Mouse (Mus musculus): ENCODE data around the gene Nxn. TPM values are rescaled to one million over a fixed set of nuclear protein-coding genes. Genes with fewer than 3 reads are reported as not detected.

Nxn gene
- polyA plus RNA-seq, 1 experiment from 2014 or later: 45.2 TPM

DNA sequence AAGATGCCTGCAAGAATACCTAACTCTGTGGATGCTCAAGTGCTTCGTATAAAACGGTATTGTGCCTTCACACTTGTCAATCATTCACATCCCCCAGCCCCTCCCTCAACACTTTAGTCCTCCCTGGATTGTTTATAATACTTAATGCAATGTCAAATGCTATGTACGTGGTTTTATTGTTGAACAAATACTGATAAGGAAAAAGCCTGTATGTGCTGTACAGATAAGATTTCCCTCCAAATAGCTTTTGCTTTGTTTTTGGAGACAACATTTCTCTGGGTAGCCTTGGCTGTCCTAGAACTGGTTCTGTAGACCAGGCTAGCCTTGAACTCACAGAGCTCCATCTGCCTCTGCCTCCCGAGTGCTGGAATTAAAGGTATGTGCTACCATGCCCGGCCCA is 59.1 kb downstream of the Nxn start:
- no peak overlapping the region for H3K4me2 ChIP-seq (replicated peaks; ENCODE audit: low read depth, low read length)
- no peaks in the 10 kb centered on the region for H3K9me3 ChIP-seq (ENCODE audit: control insufficient read depth, low read length)
- no peak overlapping the region for H3K9ac ChIP-seq (ENCODE audit: low read depth, low read length)
- DNase-seq (ENCODE audit: low spot score): no peak
- H3K27me3 ChIP-seq (ENCODE audit: control insufficient read depth, insufficient read depth, low read length): no peaks in the 10 kb centered on the region
- no peak for ATAC-seq (ENCODE audit: low FRiP score)
- H3K4me1 ChIP-seq (replicated peaks; ENCODE audit: control insufficient read depth, insufficient read depth, low read length): no peaks in the 10 kb centered on the region; the same call in 1 of the 2 replicates
- no peaks in the 10 kb centered on the region for H3K36me3 ChIP-seq (ENCODE audit: control insufficient read depth, insufficient read depth, low read length)
- H3K4me3 ChIP-seq (ENCODE audit: low read depth, low read length): no peak overlapping the region
- no peak overlapping the region for H3K27ac ChIP-seq (ENCODE audit: low read depth, low read length)
- WGBS: 83% methylated on average over 5 of the region's 5 CpGs

DNA sequence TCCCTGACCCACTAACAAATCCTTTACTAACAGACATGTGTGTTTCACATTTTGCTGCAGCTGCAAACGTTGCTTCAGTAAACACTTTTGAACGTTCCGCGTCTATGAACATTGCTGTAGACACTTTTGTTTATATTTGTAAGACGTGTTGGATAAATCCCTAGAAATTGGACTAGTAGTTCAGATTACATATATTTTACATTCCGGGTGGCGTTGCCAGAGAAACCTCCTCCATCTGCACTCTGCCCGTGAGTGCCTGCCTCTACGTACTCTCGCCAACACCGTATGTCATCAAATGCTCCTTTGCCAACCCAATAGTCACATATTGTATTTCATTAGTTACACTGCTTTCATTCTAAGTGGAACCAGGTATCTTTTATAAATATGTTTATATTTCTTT is 59.8 kb downstream of the Nxn start:
- DNase-seq (ENCODE audit: low spot score) (no peak), ATAC-seq (ENCODE audit: low FRiP score) (no peak)
- H3K4me3 ChIP-seq (ENCODE audit: low read depth, low read length): no peak overlapping the region

DNA sequence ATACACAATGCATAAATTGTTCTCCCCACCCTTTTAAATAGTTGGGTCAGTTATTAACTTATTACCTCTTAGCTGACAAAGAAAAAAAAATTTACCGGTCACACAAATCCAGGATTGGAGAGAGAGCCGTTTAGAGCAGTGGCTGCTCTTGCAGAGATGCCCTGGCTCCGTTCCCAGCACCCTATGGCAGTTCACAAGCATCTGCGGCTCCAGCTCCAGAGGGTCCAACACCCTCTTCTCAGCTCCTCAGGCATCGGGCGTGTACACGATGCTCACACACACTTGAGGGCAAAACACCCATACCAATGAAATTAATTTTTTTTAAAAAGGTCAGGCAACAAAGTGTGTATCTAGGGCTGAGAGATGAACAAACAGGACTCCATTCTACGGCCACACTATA is 60.3 kb downstream of the Nxn start:
- no peaks in the 10 kb centered on the region for H3K9me3 ChIP-seq (ENCODE audit: control insufficient read depth, low read length)
- no peak overlapping the region for H3K9ac ChIP-seq (ENCODE audit: low read depth, low read length)
- no peaks in the 10 kb centered on the region for H3K27me3 ChIP-seq (ENCODE audit: control insufficient read depth, insufficient read depth, low read length)
- ATAC-seq (ENCODE audit: low FRiP score) (no peak), DNase-seq (ENCODE audit: low spot score) (no peak)
- WGBS: 93% methylated on average over 8 of the region's 8 CpGs
- H3K4me1 ChIP-seq (replicated peaks; ENCODE audit: control insufficient read depth, insufficient read depth, low read length): no peaks in the 10 kb centered on the region; the same call in 1 of the 2 replicates
- H3K4me2 ChIP-seq (replicated peaks; ENCODE audit: low read depth, low read length): no peak overlapping the region
- H3K4me3 ChIP-seq (ENCODE audit: low read depth, low read length): no peak overlapping the region
- H3K36me3 ChIP-seq (ENCODE audit: control insufficient read depth, insufficient read depth, low read length): no peaks in the 10 kb centered on the region
- no peak overlapping the region for H3K27ac ChIP-seq (ENCODE audit: low read depth, low read length)

More for the DNA sequence above, 59.8 kb downstream of the Nxn start:
- no peak overlapping the region for H3K27ac ChIP-seq (ENCODE audit: low read depth, low read length)
- 91% methylated on average over 11 of the region's 11 CpGs for WGBS
- no peaks in the 10 kb centered on the region for H3K9me3 ChIP-seq (ENCODE audit: control insufficient read depth, low read length)
- no peaks in the 10 kb centered on the region for H3K36me3 ChIP-seq (ENCODE audit: control insufficient read depth, insufficient read depth, low read length)
- no peaks in the 10 kb centered on the region; the same call in 1 of the 2 replicates for H3K4me1 ChIP-seq (replicated peaks; ENCODE audit: control insufficient read depth, insufficient read depth, low read length)
- H3K27me3 ChIP-seq (ENCODE audit: control insufficient read depth, insufficient read depth, low read length): no peaks in the 10 kb centered on the region
- no peak overlapping the region for H3K9ac ChIP-seq (ENCODE audit: low read depth, low read length)
- H3K4me2 ChIP-seq (replicated peaks; ENCODE audit: low read depth, low read length): no peak overlapping the region

DNA sequence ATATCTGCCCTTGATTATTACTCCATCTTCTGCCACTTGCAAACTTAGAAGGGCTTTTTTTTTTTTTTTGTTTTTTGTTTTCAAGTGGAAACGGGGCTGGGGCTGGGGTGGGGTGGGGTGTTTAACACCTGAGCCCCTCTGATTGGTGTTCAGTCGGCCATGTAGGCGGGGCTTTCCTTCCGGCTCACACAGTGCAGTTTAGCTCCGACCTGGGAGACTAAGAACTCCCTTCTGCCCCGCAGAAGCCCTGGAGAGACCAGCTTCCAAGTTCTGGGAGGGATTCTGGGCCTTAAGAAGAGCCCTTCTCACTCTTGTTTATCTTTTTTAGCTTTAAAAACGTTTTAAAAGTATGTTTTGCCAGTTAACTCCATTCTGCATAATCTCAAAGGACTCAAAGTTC is 61.2 kb downstream of the Nxn start:
- Histone ChIP-seq H3K27ac (ENCODE audit: low read depth, low read length) (no peak overlapping the region), H3K4me3 (ENCODE audit: low read depth, low read length) (no peak overlapping the region), H3K9me3 (ENCODE audit: control insufficient read depth, low read length) (no peaks in the 10 kb centered on the region), H3K9ac (ENCODE audit: low read depth, low read length) (no peak overlapping the region), H3K4me2 (replicated peaks; ENCODE audit: low read depth, low read length) (no peak overlapping the region), H3K4me1 (replicated peaks; ENCODE audit: control insufficient read depth, insufficient read depth, low read length) (no peaks in the 10 kb centered on the region), H3K27me3 (ENCODE audit: control insufficient read depth, insufficient read depth, low read length) (no peaks in the 10 kb centered on the region), H3K36me3 (ENCODE audit: control insufficient read depth, insufficient read depth, low read length) (no peaks in the 10 kb centered on the region)
- no peak for ATAC-seq (ENCODE audit: low FRiP score)
- no peak for DNase-seq (ENCODE audit: low spot score)
- WGBS: 13% methylated on average over 7 of the region's 7 CpGs

DNA sequence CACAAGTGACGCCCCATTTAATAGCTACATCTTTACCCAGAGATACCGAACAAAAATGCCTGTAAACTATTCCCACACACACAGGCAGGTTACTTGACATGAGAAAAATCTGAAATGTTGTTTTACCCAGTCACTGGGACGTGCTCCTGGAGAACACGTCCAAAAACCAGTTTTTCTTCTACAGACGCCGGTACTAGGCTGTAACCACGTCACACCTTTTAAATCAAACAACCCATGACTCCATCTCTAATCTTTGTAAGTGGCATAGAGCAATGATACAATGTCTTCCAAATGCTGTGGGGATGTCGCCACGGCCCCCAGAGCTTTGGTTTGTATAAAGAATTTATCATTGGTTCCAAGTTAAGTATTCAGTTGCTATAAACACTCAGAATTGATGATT is 61.7 kb downstream of the Nxn start:
- H3K4me3 ChIP-seq (ENCODE audit: low read depth, low read length): no peak overlapping the region
- DNase-seq (ENCODE audit: low spot score) (no peak), ATAC-seq (ENCODE audit: low FRiP score) (no peak)
- WGBS: 90% methylated on average over 9 of the region's 9 CpGs
- H3K9ac ChIP-seq (ENCODE audit: low read depth, low read length): no peak overlapping the region
- no peak overlapping the region for H3K27ac ChIP-seq (ENCODE audit: low read depth, low read length)
- no peaks in the 10 kb centered on the region for H3K9me3 ChIP-seq (ENCODE audit: control insufficient read depth, low read length)
- H3K4me1 ChIP-seq (replicated peaks; ENCODE audit: control insufficient read depth, insufficient read depth, low read length): no peaks in the 10 kb centered on the region
- H3K4me2 ChIP-seq (replicated peaks; ENCODE audit: low read depth, low read length): no peak overlapping the region
- no peaks in the 10 kb centered on the region for H3K27me3 ChIP-seq (ENCODE audit: control insufficient read depth, insufficient read depth, low read length)
- H3K36me3 ChIP-seq (ENCODE audit: control insufficient read depth, insufficient read depth, low read length): no peaks in the 10 kb centered on the region

DNA sequence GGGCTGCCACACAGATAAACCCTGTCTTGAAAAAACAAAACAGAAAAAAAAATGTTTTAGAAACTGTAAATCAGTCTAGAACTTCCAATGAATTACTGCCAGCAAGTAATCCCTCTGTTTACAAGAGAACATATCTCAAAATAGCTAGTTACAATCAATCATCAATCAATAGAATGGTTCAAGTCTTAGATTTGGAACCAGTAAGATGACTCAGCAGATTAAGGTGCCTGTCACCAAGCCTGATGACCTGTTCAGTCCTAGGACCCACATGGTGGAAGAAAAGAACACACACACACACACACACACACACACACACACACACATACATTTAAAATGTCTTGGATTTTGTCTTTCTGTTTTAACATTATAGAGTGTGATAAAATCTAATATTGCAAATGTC is 62.7 kb downstream of the Nxn start:
- no peak for DNase-seq (ENCODE audit: low spot score)
- H3K9ac ChIP-seq (ENCODE audit: low read depth, low read length): no peak overlapping the region
- no peaks in the 10 kb centered on the region for H3K27me3 ChIP-seq (ENCODE audit: control insufficient read depth, insufficient read depth, low read length)
- no peaks in the 10 kb centered on the region for H3K4me1 ChIP-seq (replicated peaks; ENCODE audit: control insufficient read depth, insufficient read depth, low read length)
- H3K36me3 ChIP-seq (ENCODE audit: control insufficient read depth, insufficient read depth, low read length): no peaks in the 10 kb centered on the region
- H3K9me3 ChIP-seq (ENCODE audit: control insufficient read depth, low read length): no peaks in the 10 kb centered on the region
- no peak for ATAC-seq (ENCODE audit: low FRiP score)
- no peak overlapping the region for H3K27ac ChIP-seq (ENCODE audit: low read depth, low read length)
- H3K4me3 ChIP-seq (ENCODE audit: low read depth, low read length): no peak overlapping the region
- H3K4me2 ChIP-seq (replicated peaks; ENCODE audit: low read depth, low read length): no peak overlapping the region

DNA sequence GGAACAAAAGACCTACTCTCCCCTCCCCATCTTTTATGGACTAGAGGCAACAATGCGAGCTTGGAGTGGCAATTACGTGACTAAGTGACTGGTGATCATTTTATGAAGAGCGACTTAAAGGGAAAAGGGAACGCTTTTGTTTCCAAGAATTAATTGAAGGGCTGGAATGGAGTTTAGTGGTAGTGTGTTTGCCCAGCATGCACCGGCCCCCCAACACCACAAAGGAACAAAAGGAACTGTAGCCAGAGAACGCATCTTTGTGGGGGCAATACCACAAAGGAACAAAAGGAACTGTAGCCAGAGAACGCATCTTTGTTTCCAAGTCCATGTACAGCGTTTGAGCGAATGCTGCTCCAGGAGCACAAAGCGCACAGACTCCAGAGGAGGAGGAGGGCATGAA is 64.0 kb downstream of the Nxn start:
- Histone ChIP-seq H3K4me3 (ENCODE audit: low read depth, low read length) (no peak overlapping the region), H3K27me3 (ENCODE audit: control insufficient read depth, insufficient read depth, low read length) (no peaks in the 10 kb centered on the region), H3K27ac (ENCODE audit: low read depth, low read length) (no peak overlapping the region), H3K9me3 (ENCODE audit: control insufficient read depth, low read length) (no peaks in the 10 kb centered on the region), H3K4me1 (replicated peaks; ENCODE audit: control insufficient read depth, insufficient read depth, low read length) (no peaks in the 10 kb centered on the region), H3K9ac (ENCODE audit: low read depth, low read length) (no peak overlapping the region), H3K4me2 (replicated peaks; ENCODE audit: low read depth, low read length) (no peak overlapping the region), H3K36me3 (ENCODE audit: control insufficient read depth, insufficient read depth, low read length) (no peaks in the 10 kb centered on the region)
- ATAC-seq (ENCODE audit: low FRiP score) (no peak), DNase-seq (ENCODE audit: low spot score) (no peak)
- WGBS: 45% methylated on average over 10 of the region's 10 CpGs

DNA sequence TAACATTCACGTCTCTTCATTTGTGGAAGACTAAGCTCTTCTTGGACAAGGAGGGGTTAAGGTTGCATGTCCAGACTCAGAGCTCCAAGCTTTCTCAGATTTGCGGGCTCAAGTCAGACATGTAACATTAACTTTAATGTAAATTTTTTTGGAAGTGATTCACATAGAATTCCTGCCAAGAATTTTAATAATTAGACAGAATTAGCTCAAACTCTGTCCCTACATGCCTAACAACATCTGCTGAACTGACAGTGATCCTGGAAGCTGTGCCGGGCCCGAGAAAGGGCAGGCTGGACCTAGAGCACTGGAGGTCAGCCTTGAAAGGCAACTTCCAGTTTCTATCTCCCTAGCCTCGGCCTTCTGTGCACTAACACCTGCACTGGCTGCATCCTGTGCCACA is 66.7 kb downstream of the Nxn start:
- ATAC-seq (ENCODE audit: low FRiP score) (no peak), DNase-seq (ENCODE audit: low spot score) (no peak)
- no peak overlapping the region for H3K4me3 ChIP-seq (ENCODE audit: low read depth, low read length)
- H3K36me3 ChIP-seq (ENCODE audit: control insufficient read depth, insufficient read depth, low read length): no peaks in the 10 kb centered on the region
- no peak overlapping the region for H3K9ac ChIP-seq (ENCODE audit: low read depth, low read length)
- H3K4me2 ChIP-seq (replicated peaks; ENCODE audit: low read depth, low read length): no peak overlapping the region
- WGBS: 76% methylated on average over 5 of the region's 5 CpGs
- H3K9me3 ChIP-seq (ENCODE audit: control insufficient read depth, low read length): no peaks in the 10 kb centered on the region
- H3K27ac ChIP-seq (ENCODE audit: low read depth, low read length): no peak overlapping the region
- H3K4me1 ChIP-seq (replicated peaks; ENCODE audit: control insufficient read depth, insufficient read depth, low read length): no peaks in the 10 kb centered on the region
- no peaks in the 10 kb centered on the region for H3K27me3 ChIP-seq (ENCODE audit: control insufficient read depth, insufficient read depth, low read length)

DNA sequence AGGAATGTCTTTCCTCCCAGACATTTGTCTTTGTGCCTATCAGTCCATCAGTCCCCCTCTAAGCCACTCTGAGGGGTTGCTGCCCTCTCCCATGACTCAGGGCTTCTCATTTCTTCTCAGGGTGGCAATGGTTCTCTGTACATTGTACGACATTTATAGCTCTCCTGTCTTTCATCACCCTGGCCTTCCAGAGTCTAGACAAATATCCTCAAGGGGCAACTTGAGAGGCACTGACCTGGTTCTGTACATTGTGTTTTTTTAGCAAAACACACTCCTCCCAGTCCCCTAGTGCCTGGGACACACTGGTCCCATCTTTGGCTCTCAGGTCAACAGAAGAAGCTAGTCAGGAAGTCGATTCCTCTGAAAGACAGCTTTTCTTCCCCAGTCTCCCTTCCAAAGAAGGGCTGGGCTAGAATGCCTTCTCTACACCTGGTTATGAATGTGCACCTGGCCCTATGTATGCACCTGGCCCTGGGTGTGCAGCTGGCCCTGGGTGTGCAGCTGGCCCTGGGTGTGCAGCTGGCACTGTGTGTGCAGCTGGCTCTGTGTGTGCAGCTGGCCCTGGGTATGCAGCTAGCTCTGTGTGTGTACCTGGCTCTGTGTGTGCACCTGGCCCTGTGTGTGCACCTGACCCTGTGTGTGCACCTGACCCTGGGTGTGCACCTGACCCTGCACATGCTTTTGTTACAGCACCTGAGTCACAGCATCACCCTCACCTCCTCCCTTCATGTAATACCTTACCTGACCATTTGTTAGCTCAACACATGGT is 70.2 kb downstream of the Nxn start:
- Histone ChIP-seq H3K4me1 (replicated peaks; ENCODE audit: control insufficient read depth, insufficient read depth, low read length) (no peaks in the 10 kb centered on the region), H3K4me3 (ENCODE audit: low read depth, low read length) (no peak overlapping the region), H3K9me3 (ENCODE audit: control insufficient read depth, low read length) (no peaks in the 10 kb centered on the region), H3K27me3 (ENCODE audit: control insufficient read depth, insufficient read depth, low read length) (no peaks in the 10 kb centered on the region), H3K36me3 (ENCODE audit: control insufficient read depth, insufficient read depth, low read length) (no peaks in the 10 kb centered on the region), H3K9ac (ENCODE audit: low read depth, low read length) (no peak overlapping the region), H3K4me2 (replicated peaks; ENCODE audit: low read depth, low read length) (no peak overlapping the region), H3K27ac (ENCODE audit: low read depth, low read length) (no peak overlapping the region)
- ATAC-seq (ENCODE audit: low FRiP score) (no peak), DNase-seq (ENCODE audit: low spot score) (no peak)
- 58% methylated on average over 2 of the region's 2 CpGs for WGBS

Measured in hindbrain, embryonic 11.5 days (tissue).